26 mouse cellular contexts compared by ENCODE assay signal in genomic region chr11:108239173-108239572, GRCm38 (mm10).
A peak's percentile ranks its signal among the peaks of the same experiment; 100 is the strongest.
DNase-seq lines count a peak whose midpoint lies in the region; ATAC-seq and TF ChIP-seq lines count a peak whose summit lies in the region.
"Had no signal": no experiment of that assay in that cellular context is flagged by ENCODE, and none has a peak within 500 bp of the region (broad histone marks: within the 10 kb centered on the region; RNA-seq: fewer than 3 reads in every experiment).

No protein-coding gene starts in this region.

- no peak overlapping the region for H3K4me3 ChIP-seq in heart, embryonic 15.5 days
- no peak overlapping the region for H3K4me3 ChIP-seq in heart, adult 2 months
- no peak overlapping the region for H3K4me3 ChIP-seq in neural tube, embryonic 13.5 days
- H3K4me3 ChIP-seq in neural tube, embryonic 15.5 days (replicated peaks), result no peak overlapping the region
- H3K4me3 ChIP-seq: embryonic facial prominence, embryonic 12.5 days; erythroblast, embryonic 14.5 days; forebrain, embryonic 12.5 days; heart, embryonic 13.5 days; hindbrain, embryonic 15.5 days; liver, embryonic 12.5 days had no signal

- no peak overlapping the region for H3K4me2 ChIP-seq in heart, embryonic 15.5 days
- H3K4me2 ChIP-seq in neural tube, embryonic 13.5 days, result no peak overlapping the region
- no peak overlapping the region for H3K4me2 ChIP-seq in neural tube, embryonic 15.5 days
- H3K4me2 ChIP-seq: embryonic facial prominence, embryonic 12.5 days; forebrain, embryonic 12.5 days; heart, embryonic 13.5 days; hindbrain, embryonic 15.5 days; liver, embryonic 12.5 days had no signal

- ATAC-seq in heart, embryonic 15.5 days (replicated peaks; ENCODE audit: insufficient number of reproducible peaks, insufficient read depth, low FRiP score, low read depth), result no peak
- ATAC-seq in neural tube, embryonic 13.5 days (ENCODE audit: low read depth), result no peak
- ATAC-seq in neural tube, embryonic 15.5 days (ENCODE audit: low FRiP score), result no peak
- ATAC-seq: liver, embryonic 12.5 days; Patski had no signal

- H3K27me3 ChIP-seq in heart, embryonic 15.5 days, result no peaks in the 10 kb centered on the region
- H3K27me3 ChIP-seq in heart, adult 2 months (ENCODE audit: control insufficient read depth, insufficient read depth, low read length), result no peaks in the 10 kb centered on the region
- no peaks in the 10 kb centered on the region for H3K27me3 ChIP-seq in neural tube, embryonic 13.5 days
- H3K27me3 ChIP-seq in neural tube, embryonic 15.5 days (replicated peaks), result no peaks in the 10 kb centered on the region
- H3K27me3 ChIP-seq: CH12.LX; embryonic facial prominence, embryonic 12.5 days; forebrain, embryonic 12.5 days; heart, embryonic 13.5 days; hindbrain, embryonic 15.5 days; liver, embryonic 12.5 days; Patski had no signal

- H3K9me3 ChIP-seq in heart, embryonic 15.5 days (replicated peaks), result no peaks in the 10 kb centered on the region
- H3K9me3 ChIP-seq in neural tube, embryonic 13.5 days, result no peaks in the 10 kb centered on the region
- H3K9me3 ChIP-seq in neural tube, embryonic 15.5 days (replicated peaks), result no peaks in the 10 kb centered on the region
- H3K9me3 ChIP-seq: embryonic facial prominence, embryonic 12.5 days; forebrain, embryonic 12.5 days; heart, embryonic 13.5 days; hindbrain, embryonic 15.5 days; liver, embryonic 12.5 days had no signal

- no peak for TF ChIP-seq EP300 in heart, adult 2 months (IDR thresholded peaks at IDR 0.05; ENCODE audit: insufficient read depth, low read depth, low read length)

- H3K9ac ChIP-seq in heart, embryonic 15.5 days, result no peak overlapping the region
- H3K9ac ChIP-seq in heart, adult 2 months (ENCODE audit: low read depth, low read length), result no peak overlapping the region
- H3K9ac ChIP-seq in neural tube, embryonic 13.5 days, result no peak overlapping the region
- H3K9ac ChIP-seq in neural tube, embryonic 15.5 days (replicated peaks), result no peak overlapping the region
- H3K9ac ChIP-seq: embryonic facial prominence, embryonic 12.5 days; forebrain, embryonic 12.5 days; heart, embryonic 13.5 days; hindbrain, embryonic 15.5 days; liver, embryonic 12.5 days had no signal

- TF ChIP-seq CTCF in heart, adult 2 months (IDR thresholded peaks at IDR 0.05), result no peak

- H3K27ac ChIP-seq in heart, embryonic 15.5 days, result 0 out of 2 replicates have a peak overlapping the region, but pooled peaks have one; percentile 9
- H3K27ac ChIP-seq in heart, adult 2 months, result no peak overlapping the region
- H3K27ac ChIP-seq in neural tube, embryonic 13.5 days (replicated peaks), result peak overlapping the region; percentile 75
- H3K27ac ChIP-seq in neural tube, embryonic 15.5 days (replicated peaks), result peak overlapping the region; percentile 42; the same call in 1 of the 2 replicates
- H3K27ac ChIP-seq: embryonic facial prominence, embryonic 12.5 days; forebrain, embryonic 12.5 days; heart, embryonic 13.5 days; hindbrain, embryonic 15.5 days; liver, embryonic 12.5 days had no signal

- intact Hi-C loops in heart, adult 2 months (cut with DNase I), result no loop called here
- intact Hi-C loops in left cerebral cortex, postnatal 14 days (cut with DNase I), result no loop called here

- DNase-seq in heart, adult 2 months, result no peak
- DNase-seq in kidney, postnatal 10 days, result peak; percentile 43
- no peak for DNase-seq in kidney, adult 8-10 months
- DNase-seq in neural tube, embryonic 10.5 days (ENCODE audit: extremely low spot score, low spot score), result no peak
- no peak for DNase-seq in left cerebral cortex, postnatal 14 days (ENCODE audit: low spot score in 2 of 2)
- DNase-seq: B cell, adult 2 months; cerebellum, adult 18-20 months; cerebellum, postnatal 14 days; heart, adult 11 months; lung, adult 18-20 months; midbrain, embryonic 14.5 days; right cerebral cortex, adult 18-20 months; right cerebral cortex, postnatal 4 days; thymus, postnatal 14 days had no signal

- H3K4me1 ChIP-seq in heart, embryonic 15.5 days (replicated peaks), result peaks cover 58% of the 10 kb centered on the region
- H3K4me1 ChIP-seq in heart, adult 2 months (ENCODE audit: control insufficient read depth, insufficient read depth, low read length), result no peaks in the 10 kb centered on the region
- H3K4me1 ChIP-seq in neural tube, embryonic 13.5 days (replicated peaks), result peaks cover 50% of the 10 kb centered on the region
- H3K4me1 ChIP-seq in neural tube, embryonic 15.5 days, result peaks cover 41% of the 10 kb centered on the region

- TF ChIP-seq POLR2A in heart, adult 2 months (IDR thresholded peaks at IDR 0.05; ENCODE audit: insufficient read depth, low read depth, low read length), result no peak

- 39% methylated on average over 4 of the region's 4 CpGs for WGBS in heart, embryonic 15.5 days
- WGBS in heart, adult 2 months, result 65% methylated on average over 4 of the region's 4 CpGs
- WGBS in neural tube, embryonic 13.5 days, result 84% methylated on average over 4 of the region's 4 CpGs
- 86% methylated on average over 4 of the region's 4 CpGs for WGBS in neural tube, embryonic 15.5 days

- no peaks in the 10 kb centered on the region for H3K36me3 ChIP-seq in heart, embryonic 15.5 days
- H3K36me3 ChIP-seq in heart, adult 2 months (ENCODE audit: control insufficient read depth, insufficient read depth, low read length), result no peaks in the 10 kb centered on the region
- H3K36me3 ChIP-seq in neural tube, embryonic 13.5 days, result no peaks in the 10 kb centered on the region
- H3K36me3 ChIP-seq in neural tube, embryonic 15.5 days, result no peaks in the 10 kb centered on the region
- H3K36me3 ChIP-seq: embryonic facial prominence, embryonic 12.5 days; forebrain, embryonic 12.5 days; G1E; heart, embryonic 13.5 days; hindbrain, embryonic 15.5 days; liver, embryonic 12.5 days had no signal

- no peaks in the 10 kb centered on the region; the same call in 1 of the 2 replicates for H3K79me2 ChIP-seq in heart, adult 2 months (replicated peaks; ENCODE audit: control insufficient read depth, insufficient read depth, low read length)
